Mouse (Mus musculus) thymus, adult 18-20 months (tissue): ENCODE measurements around the gene Smpd2.

ENCODE experiments used
- DNase-seq, 2 experiments: peaks; one replicate each; pipeline ENCODE4 v3.0.0; 2022; ENCODE audit warnings: mixed read lengths in 2 of 2

The Smpd2 gene

GRCm38 (mm10) chr10:41489708-41490517 is at the start of gene Smpd2, which contains the start of gene Ppil6:
Gene Smpd2, minus strand, starts transcription at chr10:41490369.
Gene Ppil6, plus strand, starts transcription at chr10:41490439.
- DNase-seq: peak; percentile 90 to 92

GRCm38 (mm10) chr10:41538986-41539385 is 48.8 kb upstream of the Smpd2 start:
- no peak for DNase-seq

DNA sequence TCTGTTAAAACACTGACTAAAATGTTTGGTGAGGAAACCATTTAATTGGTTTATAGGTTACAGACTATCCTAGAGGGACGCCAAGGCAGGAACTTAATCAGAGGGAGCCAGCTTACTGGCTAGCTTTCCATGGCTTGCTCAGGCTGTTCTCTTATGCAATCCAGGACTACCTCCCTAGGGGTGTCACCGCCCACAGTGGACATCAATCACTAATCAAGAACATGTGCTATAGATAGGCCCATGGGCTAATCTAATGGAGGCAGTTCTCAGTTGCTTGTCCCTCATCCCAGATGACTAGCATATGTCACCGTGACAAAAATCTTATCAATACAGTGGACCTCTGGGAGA is 47.8 kb upstream of the Smpd2 start:
- no peak for DNase-seq

DNA sequence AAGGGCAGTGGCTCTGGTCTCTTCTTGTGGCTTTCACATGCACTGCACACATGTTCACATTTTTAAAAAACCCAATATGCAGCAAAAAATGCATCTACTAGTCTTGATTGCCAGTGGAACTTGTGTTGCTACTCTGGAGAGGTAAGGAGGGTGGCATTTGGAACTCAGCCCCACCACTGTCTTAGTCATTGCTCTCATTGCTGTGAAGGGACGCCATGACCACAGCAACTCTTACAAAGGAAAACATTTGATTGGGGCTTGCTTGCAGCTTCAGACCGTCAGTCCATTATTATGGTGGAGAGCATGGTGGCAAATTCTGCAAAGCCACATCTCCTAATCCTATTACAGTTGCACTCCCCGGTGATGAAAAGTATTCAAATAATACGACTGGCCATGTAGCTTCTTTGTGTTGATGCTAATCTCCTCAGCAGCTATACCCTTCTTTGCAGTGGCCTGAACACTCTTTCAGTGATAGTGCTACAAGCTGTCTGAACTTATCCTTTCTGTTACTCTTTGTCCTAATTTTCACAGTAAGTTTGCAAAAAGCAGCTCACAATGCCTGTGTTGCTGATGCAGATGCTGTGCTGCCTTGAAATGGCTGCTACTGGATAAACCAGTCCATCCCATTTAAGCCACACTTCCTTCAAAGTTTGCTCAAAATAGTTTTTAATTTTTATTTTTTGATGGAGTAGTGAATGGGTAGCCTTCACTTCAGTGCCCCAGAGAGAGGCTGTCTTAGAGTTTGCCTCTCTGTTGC is 47.2 kb upstream of the Smpd2 start:
- DNase-seq: no peak

DNA sequence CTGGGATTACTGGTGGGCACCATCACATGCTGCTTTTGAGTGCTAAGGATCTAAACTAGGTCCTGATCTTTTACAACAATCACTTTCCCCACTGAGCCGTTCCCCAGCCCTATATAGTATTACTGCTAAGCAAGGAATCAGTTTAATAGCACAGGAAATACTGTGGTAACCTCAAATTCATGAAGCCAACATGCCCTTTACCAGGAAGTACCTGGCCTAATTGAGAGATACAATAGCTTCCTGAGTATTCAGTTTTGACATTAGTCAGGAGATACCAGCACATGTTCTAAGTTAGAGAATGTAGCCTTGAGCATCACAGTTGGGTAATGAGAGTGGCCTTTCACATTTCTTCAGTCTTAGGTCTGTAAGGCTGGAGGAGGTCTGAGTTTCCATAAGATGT is 46.5 kb upstream of the Smpd2 start:
- no peak for DNase-seq

DNA sequence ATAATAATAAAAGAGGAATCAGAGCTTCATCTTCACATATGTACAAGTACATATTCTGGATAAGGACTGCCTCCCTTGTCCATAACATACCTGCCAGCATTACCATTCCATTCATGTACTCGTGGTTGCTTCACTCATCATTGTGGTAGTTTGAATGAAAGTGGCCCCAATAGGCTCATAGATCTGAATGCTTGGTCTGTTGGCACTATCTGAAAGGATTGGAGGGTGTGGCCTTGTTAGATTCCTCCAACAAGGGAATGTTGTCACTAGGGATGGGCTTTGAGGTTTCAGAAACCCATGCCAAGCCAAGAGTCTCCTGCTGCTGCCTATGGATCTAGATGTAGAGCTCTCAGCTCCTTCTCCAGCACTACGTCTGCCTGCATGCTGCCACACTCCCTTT is 45.8 kb upstream of the Smpd2 start:
- DNase-seq: no peak

DNA sequence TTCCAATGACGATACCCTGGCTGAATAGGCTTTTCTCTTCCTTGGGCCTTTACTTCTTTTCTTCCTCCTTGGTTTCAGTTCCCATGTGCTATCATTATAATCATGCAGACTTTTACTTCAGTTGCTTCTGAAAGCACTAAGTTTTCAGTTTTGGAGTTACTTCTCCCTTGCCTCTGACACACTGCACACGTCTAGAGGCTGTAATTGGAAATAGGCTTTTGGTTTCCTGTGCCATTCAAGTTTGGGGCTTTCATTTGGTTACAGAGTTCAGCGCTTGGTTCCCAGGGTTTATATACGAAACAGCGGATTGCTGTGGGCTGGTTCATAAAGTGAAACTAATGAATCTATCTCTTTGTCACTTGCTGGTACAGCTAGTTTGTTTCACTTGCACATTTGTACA is 39.8 kb upstream of the Smpd2 start:
- no peak for DNase-seq

- DNase-seq: no peak
Measured at GRCm38 (mm10) chr10:41525696-41526095, 35.5 kb upstream of the Smpd2 start.

GRCm38 (mm10) chr10:41523386-41523785 is 33.2 kb upstream of the Smpd2 start:
- DNase-seq: no peak

DNA sequence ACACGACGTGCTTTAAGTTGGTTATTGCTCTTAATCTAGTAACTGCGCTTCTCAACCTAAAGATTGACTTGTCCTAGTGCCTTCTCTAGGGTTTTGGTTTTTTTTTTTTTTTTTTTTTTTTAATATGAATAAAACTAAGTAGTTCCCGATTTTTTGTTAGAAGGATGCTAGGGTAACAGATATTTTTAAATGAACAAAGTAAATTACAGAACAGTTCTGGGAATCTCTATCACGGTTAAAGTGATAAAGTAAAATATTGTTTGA is 30.2 kb upstream of the Smpd2 start:
- no peak for DNase-seq

GRCm38 (mm10) chr10:41519640-41520409 is 29.7 kb upstream of the Smpd2 start:
- peak; percentile 48 to 67 for DNase-seq

DNA sequence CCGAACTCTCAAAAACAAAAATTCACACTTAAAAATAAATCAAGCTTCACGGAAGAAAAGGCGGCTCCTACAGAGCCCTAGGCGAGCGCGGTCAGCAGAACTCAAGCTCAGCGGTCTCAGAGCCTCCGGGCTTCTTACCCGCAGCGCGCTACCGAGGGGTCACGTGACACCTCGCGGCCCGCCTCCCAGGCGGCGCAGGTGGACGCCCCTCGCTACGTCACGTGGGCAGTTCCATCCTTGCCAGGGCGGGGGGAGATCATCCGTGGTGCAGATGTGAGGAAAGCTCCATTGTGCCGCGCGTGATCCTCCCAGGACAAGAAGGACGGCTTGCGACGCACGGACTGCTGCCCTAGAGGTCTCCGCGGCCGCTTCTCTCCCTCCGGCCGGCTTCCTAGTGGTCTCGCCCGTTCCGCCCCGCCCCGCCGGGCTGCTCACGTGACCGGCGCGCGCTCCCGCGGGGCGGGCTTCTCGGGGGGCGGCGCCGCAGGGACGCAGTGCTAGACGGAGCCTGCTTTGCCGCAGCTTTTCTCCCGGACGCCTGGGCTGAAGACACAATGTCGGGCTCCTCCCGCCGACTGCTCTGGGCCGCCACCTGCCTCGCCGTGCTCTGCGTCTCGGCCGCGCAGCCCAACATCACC is 28.9 kb upstream of the Smpd2 start, which contains the start of gene Cd164:
Gene Cd164, plus strand, starts transcription at position 434 of the 638 bp plus-strand sequence.
- peak; percentile 83 to 86 for DNase-seq

- peak; percentile 71 to 87 for DNase-seq
Measured at GRCm38 (mm10) chr10:41518508-41518980, 28.4 kb upstream of the Smpd2 start.

DNA sequence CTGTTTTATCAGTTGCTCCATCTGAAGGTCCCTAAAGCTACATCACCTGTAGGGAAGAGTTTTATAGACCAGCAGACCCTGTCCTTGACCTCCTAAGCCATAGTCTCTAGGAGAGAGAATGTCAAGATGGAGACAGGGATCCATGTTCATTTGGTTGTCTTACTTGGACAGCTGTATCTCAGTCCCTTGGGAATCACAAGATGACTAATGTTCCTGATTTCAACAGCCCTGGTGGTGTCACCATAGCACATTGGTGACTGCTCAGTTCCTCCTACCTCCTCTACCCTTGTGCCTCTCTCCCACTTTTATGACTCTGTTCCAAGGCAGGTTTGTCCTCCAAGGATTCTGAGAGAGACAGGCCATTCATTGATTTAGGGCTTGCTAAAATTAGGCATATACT is 24.8 kb upstream of the Smpd2 start:
- DNase-seq: no peak

- DNase-seq: no peak
Measured at GRCm38 (mm10) chr10:41514301-41514700, 24.1 kb upstream of the Smpd2 start.

- DNase-seq: no peak
Measured at GRCm38 (mm10) chr10:41509160-41509559, 19.0 kb upstream of the Smpd2 start.

DNA sequence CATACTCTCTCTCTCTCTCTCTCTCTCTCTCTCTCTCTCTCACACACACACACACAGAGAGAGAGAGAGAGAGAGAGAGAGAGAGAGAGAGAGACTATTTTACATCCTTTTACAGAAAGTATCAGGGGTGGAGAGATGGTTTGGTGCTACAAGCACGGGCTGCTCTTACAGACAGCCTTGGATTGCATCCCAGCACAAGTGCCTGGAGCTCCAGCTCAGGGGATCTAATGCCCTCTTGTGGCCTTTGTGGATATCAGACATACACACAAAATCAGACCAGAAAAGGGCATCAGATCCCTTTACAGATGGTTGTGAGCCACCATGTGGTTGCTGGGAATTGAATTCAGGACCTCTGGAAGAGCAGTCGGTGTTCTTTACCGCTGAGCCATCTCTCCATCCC is 15.3 kb upstream of the Smpd2 start:
- DNase-seq: peak in 1 of 2 experiments; percentile 37

GRCm38 (mm10) chr10:41504996-41505395 is 14.8 kb upstream of the Smpd2 start:
- DNase-seq: no peak

DNA sequence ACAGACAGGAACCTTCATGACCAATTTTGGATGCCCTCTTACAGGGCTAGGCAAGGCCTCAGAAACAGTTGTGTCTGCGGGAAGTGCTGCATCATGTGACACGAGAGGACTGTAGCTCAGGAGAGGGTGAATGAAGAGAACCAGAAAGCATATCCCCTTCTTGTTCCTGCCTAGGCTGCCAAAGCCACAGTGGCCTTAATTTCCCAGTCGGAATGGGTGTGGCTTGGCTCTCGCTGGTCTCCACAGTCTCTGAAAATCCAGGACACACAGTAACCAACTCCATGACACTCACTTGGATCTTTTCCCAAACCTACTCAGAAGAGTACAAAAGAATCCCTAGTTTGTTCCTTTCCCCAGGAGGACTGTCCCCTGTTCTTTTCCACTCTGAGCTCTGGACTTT is 10.8 kb upstream of the Smpd2 start:
- no peak for DNase-seq

DNA sequence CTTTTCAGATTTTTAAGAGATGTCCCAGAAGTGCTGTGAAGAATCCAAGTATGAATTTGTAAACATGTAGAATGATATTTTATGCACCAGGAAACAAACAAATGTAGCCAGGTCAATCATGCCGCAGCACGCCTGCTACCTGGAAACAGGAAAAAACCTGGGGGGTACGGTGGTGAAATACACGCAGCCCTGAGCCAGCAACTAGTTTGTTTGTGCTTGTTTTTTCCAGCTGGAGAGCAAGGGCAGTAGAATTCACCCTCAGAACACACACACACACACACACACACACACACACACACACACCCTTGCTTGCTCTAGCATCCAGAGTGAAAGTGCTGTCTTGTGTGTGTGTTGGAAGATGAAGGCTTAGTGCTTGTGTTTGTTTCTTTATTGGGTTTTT is 942 bp upstream of the Smpd2 start:
- DNase-seq: no peak

DNA sequence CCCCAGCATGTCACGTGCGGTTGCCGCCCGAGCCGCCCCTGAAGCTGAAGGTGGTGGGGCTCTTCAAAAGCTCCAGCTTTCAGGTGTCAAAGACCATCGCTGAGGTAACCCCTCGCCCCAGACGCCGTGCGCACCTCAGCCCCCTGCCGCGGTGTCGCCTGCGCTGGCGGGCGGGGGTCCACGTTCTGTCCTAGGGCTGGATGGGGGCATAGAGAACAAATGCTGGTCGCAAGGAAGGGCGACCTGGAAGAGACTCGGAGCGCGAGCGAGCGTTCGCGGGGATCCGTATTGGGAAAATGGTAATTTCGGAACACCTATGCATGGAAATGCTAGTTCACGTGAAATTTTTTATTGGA is 327 bp upstream of the Smpd2 start:
- no peak for DNase-seq

DNA sequence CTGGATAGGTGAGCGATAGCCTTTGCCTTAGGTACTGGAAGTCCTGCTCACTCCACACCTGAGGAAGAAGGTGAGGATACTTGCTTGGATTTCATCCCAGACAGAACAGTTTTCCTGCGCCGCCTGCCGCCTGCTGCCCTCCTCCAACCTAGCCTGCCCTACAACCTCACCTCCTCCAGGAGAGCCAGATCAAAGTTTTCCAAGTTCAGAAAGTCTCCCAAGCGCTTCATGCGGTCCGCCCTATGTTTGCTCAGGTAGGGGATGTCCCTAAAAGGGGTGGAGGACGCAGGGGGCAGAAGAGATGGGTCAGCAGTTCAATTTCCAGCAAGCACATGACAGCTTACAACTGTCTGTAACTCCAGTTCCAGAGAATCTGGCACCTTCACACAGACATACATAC is 875 bp downstream of the Smpd2 start:
- DNase-seq: no peak

DNA sequence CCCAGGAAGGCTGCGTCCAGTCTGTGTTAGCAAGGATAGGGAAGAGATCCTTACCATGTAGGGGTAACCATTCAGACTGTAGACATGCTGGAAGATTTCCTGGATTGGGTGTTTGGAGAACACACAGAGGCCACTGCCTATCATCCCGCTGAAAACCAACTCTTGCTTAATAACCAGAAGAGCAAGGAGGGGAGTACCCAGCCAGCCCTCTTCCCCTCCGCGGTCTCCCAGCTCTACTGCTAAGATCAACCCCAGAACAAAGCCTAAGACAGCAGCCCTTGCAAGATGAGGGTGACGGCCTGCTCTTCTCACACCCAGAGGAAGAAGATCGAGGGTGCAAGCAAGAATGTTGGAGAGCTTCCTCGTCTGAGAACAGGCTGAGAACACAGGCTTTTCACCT is 1.3 kb downstream of the Smpd2 start:
- no peak for DNase-seq
